Mouse (Mus musculus) right cerebral cortex, postnatal 4 days (tissue): Measurements from ENCODE around the gene Ing3.

Experiments
- DNase-seq: peaks from one replicate; pipeline ENCODE4 v3.0.0-alpha.2; 2022

Gene Ing3

GRCm38 (mm10) chr6:21993070-21993469, 43.7 kb downstream of the Ing3 start:
- DNase-seq: no peak

- DNase-seq: no peak
Observed at GRCm38 (mm10) chr6:21998131-21998530, 48.8 kb downstream of the Ing3 start.

DNA sequence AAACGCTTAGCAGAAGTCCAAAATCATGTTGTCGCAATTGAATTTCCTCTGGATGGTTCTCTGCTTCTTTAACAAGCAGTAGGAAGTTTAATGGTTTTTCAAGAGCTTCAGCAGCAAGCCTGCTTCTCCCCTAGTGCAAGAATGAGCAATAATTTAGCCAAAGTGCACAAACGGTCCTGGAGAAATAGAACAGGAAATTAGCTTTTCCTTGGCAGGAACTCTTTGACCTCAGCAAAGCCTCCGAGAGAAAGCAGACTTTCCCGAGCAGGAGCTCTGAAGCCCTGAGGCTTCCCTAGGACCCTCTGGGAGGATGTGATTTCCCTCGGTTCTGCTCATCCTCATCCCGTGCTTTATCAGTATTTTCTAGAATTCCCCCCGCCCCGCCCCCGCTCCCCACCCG, 49.7 kb downstream of the Ing3 start:
- DNase-seq: no peak

GRCm38 (mm10) chr6:22000086-22000485, 50.7 kb downstream of the Ing3 start:
- DNase-seq: no peak

DNA sequence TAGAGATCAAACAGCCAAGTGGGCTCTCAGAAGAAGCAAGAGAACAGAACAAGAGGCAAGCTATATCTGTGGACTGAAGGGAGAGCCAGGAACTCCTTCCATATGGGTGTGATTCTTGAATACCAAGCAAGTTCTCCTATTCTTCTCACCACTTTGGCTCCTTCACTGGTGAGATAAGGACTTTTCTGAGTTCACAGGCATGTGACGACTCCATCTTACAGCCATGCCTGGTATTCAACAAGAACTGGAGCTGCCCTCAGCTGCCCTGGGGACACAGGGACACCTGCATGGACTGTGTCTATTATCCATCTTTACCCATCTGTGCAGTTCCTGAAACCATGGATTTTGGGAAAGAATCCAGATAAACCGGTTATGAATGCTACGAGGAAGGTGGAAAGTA, 51.5 kb downstream of the Ing3 start:
- no peak for DNase-seq

- no peak for DNase-seq
Observed at GRCm38 (mm10) chr6:22001284-22001916, 52.0 kb downstream of the Ing3 start.

DNA sequence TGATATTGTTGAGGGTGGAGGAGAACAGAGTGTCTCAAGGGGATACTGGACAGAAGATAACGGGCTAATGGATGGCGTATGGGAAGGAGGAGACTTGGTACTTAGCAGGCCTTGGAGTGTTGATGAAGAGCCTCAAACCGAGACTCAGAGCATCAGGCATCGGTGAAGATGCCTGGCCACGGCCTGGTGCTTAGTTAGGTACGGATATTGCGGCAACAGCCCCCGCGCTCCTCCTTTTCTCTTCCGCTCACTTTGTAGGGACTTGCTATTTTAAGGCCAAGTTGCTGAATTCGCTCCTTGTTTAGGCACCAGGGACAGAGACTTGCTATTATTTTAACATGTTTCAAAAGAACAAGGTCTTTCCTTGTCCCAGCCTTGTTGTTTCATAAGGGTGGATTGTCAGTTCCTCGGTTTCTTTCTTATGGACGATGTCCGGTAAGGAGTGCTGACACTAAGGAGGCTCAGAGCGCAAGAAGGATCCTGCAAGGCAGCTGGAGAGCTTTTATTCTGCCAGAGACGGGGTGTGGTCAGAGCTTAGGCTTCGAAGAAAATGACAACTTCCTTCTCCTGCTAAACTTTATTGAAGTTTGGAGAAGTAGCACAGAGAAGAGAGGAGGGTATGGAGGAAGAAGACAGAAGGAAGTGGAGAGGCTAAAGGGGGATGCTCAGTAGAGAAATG, 53.3 kb downstream of the Ing3 start:
- DNase-seq: no peak

DNA sequence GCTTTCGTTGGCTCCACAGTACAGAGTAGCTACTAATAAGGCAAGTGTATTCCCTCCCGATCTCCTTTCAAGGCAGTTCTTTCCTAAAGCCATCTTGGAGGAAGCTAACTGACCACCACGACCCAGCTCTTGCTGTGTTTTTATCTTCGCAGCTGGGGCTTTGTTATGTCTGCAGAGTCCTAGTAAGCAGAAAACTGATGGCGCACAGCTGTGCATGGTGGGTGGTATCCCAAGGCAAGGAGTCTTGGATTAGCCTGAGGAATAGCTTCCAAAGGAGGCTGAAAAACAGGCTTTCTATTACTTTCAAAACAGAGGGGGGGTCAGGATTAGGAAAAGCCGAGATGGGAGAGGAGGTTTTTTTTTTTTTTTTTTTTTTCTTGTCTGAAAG, 53.8 kb downstream of the Ing3 start:
- DNase-seq: no peak

DNA sequence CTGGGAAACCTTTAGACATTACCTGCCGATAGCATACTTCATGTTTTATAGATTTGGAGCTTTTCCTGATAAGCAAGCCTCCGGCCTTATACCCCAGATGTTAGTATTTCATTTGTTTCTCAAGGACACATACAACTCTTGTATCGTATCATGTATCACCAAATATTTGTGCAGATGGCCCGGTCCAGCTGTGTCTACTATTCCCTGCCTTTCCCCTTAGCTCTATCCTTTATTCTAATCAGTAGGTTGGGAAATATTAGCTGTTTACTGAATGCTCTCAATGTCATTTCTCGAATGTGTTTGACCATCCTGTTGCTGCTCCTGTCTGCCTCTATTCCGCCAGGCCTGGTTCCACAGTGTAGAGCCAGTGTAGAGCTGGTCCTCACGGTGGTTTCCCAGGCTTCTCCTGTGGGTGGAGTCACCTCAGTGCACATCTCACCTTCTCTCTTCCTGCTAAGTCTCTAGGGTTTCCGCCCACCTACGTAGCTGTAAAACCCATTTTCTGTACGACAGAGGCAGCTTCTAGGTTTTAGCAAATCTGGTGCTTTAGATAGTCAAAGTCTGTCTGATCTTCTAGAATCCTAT, 54.7 kb downstream of the Ing3 start:
- DNase-seq: no peak

- no peak for DNase-seq
Observed at GRCm38 (mm10) chr6:22008346-22008745, 59.0 kb downstream of the Ing3 start.

DNA sequence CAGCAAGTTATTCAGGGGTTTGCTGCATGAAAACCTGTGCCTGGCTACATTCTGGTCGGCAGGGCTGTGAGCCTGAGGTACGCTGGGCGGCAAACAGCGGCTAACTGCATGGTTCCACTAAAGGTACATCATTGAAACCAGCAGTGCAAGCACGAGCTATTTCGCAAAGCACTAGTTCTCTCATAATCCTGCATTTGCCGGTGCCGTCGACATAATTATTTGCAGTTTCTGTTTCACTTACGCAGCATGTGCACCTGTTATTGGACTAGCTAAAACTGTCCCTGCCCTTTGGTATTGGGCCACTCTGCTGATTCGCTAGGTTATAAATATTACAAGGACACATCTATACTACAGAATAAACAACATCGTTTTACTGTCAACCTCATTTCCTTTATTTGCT, 60.9 kb downstream of the Ing3 start:
- DNase-seq: no peak

GRCm38 (mm10) chr6:22010761-22011281, 61.5 kb downstream of the Ing3 start:
- DNase-seq: no peak

GRCm38 (mm10) chr6:22011546-22011945, 62.2 kb downstream of the Ing3 start:
- no peak for DNase-seq

DNA sequence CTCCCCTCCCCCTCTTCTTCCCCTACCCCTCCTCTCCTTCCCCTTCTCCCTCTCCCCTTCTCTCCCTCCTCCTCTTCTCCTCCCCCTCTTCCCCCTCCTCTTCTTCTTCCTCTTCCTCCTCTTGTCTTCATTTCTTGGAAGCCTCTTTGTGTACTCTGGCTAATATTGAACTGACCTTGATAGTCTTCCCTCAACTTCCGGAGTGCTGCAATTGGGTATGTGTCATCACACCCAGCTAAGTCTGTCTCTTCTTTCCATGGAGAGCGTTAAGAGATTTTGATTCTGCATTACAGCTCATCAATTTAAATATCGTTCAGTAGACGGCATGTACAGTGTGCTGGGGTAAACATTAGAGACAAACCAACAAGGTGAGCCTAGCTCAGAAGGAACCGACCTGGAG, 62.7 kb downstream of the Ing3 start:
- no peak for DNase-seq

- DNase-seq: no peak
Observed at GRCm38 (mm10) chr6:22012501-22012900, 63.1 kb downstream of the Ing3 start.

DNA sequence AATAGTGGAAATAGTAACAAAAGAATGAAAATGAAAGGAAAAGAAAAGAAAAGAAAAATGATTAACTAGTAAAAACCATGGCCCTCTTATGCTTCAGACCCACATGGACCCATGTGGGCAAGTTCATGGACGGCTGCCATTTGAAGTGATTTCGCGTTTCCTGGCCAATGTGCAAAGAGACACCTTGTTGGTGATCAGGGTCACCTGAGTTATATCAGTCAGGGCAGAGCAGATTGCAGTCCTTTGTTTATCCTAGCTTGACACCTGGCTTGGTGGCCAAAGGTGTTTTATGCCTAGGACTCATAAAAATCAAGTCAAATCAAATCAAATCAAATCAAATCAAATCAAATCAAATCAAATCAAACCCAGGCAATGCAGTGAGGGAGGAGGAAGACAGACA, 64.0 kb downstream of the Ing3 start:
- DNase-seq: no peak

DNA sequence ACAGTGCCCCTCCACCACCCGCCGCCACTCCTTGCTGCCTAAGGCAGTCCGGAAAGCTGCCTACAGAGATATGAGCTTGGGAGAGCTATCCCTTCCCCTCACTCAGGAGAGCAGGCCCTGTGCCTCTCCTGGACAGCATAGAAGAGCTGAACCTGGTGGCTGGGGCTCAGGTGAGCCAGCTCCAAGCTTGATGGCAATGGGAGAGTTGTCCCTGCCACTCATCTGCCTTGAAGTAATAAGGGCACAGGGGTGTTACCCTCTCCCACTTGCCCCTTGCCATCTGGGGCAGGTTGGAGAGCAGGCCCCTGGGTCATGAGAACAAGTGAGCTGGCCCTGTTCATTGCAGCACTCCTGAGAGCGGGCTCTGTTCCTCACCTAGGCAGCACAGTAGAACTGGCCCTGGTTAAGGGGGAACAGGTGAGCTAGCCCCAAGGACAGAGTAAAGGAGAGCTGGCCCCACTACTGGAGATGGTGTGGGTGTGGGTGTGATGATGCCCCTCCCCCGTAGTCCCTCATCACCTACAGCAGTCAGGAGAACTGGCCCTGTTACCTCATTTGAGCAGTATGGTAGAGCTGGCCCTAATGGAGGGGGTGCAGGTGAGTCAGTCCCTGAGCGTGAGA, 65.0 kb downstream of the Ing3 start:
- no peak for DNase-seq

DNA sequence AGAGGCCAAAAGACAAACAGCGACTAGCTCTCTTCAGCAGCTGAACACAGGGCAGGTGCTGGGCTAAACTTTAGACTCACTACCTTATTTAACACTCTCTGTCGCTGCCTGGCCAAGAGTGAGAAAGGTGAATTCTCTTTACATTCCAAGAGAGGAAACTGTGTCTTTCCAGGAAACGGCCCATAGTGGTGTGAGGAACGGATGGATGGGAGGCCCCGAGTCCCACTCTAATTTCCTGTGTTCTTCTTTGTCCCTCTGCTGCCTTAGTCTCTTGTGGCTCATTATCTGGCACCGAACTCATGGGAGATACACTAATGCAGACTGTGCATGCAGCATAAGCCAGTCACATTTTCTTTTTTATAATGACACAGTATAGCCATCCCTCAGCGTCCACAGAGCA, 68.3 kb downstream of the Ing3 start:
- no peak for DNase-seq

- no peak for DNase-seq
Observed at GRCm38 (mm10) chr6:22018768-22019445, 69.5 kb downstream of the Ing3 start.

DNA sequence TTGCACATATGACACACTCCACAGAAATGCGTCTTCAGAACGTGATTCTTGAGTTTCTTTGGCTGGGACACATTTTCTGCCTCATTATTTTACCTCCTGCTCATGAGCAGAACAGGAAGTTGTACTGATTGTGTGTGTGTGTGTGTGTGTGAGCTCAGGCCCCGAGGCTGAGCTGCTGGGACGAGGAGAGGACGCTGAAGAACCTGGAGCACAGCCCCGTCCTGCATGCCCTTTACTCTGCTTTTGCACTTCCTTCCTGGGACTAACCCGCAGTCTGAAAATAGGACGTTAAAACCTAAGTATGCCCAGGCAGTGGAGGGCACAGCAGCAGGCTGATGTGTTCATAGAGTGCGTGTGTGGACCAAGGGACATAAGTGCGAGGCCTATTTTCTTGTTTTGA, 70.3 kb downstream of the Ing3 start:
- DNase-seq: no peak

DNA sequence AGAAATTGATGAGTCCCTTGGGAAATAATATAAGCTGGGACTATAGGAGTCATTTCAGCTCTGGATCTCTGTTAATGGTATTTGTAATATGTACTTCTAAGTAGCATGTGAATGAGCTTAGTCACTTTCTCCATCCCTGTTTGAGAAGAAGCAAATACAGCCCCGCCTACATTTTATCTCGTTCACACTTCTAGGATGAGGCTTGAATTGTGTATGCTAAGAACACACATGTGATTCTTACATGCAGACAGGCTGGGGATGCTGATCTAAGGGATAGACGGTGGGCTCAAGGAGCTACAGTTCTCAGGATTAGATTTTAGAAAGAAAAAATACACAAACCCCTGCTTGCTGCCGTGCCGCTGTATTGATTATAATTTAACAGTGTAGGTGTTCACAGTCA, 71.3 kb downstream of the Ing3 start:
- no peak for DNase-seq

GRCm38 (mm10) chr6:22021315-22021714, 71.9 kb downstream of the Ing3 start:
- DNase-seq: no peak

- DNase-seq: no peak
Observed at GRCm38 (mm10) chr6:22024168-22024567, 74.8 kb downstream of the Ing3 start.
